Mouse (Mus musculus): ENCODE results near the gene Cplx1.

DNA sequence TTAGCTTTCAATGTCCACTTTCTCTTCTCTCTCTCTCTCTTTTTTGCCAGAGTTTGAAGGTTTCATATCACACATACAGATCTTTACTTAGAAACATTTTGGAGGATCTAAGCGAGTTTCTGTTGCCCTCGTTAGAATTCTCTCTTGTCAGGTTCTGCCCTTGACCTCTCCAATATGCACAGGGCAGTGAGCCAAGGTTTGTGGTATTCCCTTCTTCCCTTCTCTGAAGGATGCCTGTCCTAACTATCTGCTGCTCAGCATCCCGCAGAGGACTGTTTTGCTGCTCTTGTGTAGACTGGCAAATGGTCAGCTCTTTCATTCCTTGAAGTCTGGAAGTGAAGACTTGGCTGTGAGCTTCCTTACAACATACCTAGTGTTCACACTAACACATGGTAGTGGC is 14.5 kb upstream of the Cplx1 start:
- no peak for TF ChIP-seq POLR2A (IDR thresholded peaks at IDR 0.05; ENCODE audit: insufficient read length, low read depth)
- no peak for TF ChIP-seq CEBPB (IDR thresholded peaks at IDR 0.05; ENCODE audit: insufficient read depth, poor library complexity, severe bottlenecking)
- no peak for TF ChIP-seq MYOG (IDR thresholded peaks at IDR 0.05; ENCODE audit: control insufficient read depth in 1 of 3, insufficient read depth in 1 of 3, insufficient read length in 2 of 3, low read depth in 2 of 3)
- no peak for TF ChIP-seq MAX (IDR thresholded peaks at IDR 0.05; ENCODE audit: low read depth)
- TF ChIP-seq E2F4 (IDR thresholded peaks at IDR 0.05; ENCODE audit: insufficient read depth): no peak
- no peak for TF ChIP-seq POLR2AphosphoS2 (IDR thresholded peaks at IDR 0.05; ENCODE audit: insufficient read length, low read depth)
- no peak for TF ChIP-seq USF1 (IDR thresholded peaks at IDR 0.05; ENCODE audit: low read depth)
- TF ChIP-seq TCF12 (IDR thresholded peaks at IDR 0.05; ENCODE audit: insufficient read depth, poor library complexity, severe bottlenecking): no peak
- TF ChIP-seq REST (IDR thresholded peaks at IDR 0.05; ENCODE audit: insufficient read depth, insufficient read length): no peak
- TF ChIP-seq MYOD1 (IDR thresholded peaks at IDR 0.05; ENCODE audit: control insufficient read depth in 1 of 3, insufficient read length in 2 of 3, low read depth in 2 of 3): no peak
- no peak for TF ChIP-seq SRF (IDR thresholded peaks at IDR 0.05; ENCODE audit: control insufficient read depth, insufficient read length, low read depth)
